Mouse (Mus musculus): ENCODE data around the gene Rnf222. TPM values are rescaled to one million over a fixed set of nuclear protein-coding genes. Genes with fewer than 3 reads are reported as not detected.

Gene Rnf222
- polyA plus RNA-seq, 1 experiment from 2014 or later = 0.13 TPM

DNA sequence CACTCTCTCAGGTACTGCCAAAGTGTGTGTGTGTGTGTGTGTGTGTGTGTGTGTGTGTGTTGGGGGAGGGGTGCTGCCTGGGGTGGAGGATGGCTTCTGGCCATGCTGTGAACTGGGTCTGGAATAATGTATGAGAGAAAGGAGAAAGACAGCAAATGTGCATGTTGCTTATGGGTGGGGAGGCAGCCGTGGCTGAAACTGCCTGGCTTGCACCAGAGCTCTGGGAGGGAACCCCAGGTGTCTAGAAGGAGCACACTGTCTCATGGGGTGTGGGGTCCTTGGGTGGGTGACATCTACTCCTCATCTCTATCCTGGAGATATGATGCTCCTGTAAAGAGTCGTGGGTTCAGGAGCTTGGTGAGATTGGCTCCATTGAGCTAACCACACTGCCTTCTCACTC, 300 bp downstream of the Rnf222 start:
- Histone ChIP-seq H3K4me2 (no peak overlapping the region), H3K36me3 (replicated peaks) (no peaks in the 10 kb centered on the region), H3K4me1 (replicated peaks) (peaks cover 41% of the 10 kb centered on the region), H3K4me3 (replicated peaks) (no peak overlapping the region), H3K27ac (replicated peaks) (no peak overlapping the region), H3K9me3 (replicated peaks) (no peaks in the 10 kb centered on the region), H3K9ac (no peak overlapping the region), H3K27me3 (no peaks in the 10 kb centered on the region)
- 62% methylated on average over 2 of the region's 2 CpGs for WGBS (ENCODE audit: insufficient replicate concordance)
- ATAC-seq (ENCODE audit: insufficient read depth) = no peak

DNA sequence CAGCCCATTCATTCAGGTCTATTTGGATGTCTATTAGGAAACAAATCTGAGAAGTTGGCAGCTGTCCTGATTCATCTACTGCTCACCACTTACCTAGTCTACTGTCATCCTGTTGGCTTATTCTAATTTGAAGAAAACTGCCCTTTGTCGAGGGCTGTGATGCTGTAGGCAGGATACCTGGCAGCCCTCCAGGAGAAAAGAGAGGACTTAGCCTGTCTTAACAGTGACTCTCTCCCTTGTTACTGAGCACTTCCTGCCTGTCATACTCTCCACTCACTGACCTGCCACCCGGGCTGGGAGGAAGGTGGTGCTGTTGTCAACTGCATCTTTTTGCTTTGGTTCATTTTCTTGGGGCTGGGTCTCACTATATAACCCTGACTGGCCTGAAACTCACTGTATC, 2.3 kb downstream of the Rnf222 start:
- Histone ChIP-seq H3K9me3 (replicated peaks) (no peaks in the 10 kb centered on the region), H3K4me1 (replicated peaks) (peaks cover 30% of the 10 kb centered on the region), H3K27ac (replicated peaks) (no peak overlapping the region), H3K36me3 (replicated peaks) (no peaks in the 10 kb centered on the region), H3K4me2 (no peak overlapping the region), H3K27me3 (no peaks in the 10 kb centered on the region), H3K4me3 (replicated peaks) (no peak overlapping the region), H3K9ac (no peak overlapping the region)
- WGBS (ENCODE audit: insufficient replicate concordance) = 21% methylated on average over 2 of the region's 2 CpGs
- ATAC-seq (ENCODE audit: insufficient read depth) = no peak

DNA sequence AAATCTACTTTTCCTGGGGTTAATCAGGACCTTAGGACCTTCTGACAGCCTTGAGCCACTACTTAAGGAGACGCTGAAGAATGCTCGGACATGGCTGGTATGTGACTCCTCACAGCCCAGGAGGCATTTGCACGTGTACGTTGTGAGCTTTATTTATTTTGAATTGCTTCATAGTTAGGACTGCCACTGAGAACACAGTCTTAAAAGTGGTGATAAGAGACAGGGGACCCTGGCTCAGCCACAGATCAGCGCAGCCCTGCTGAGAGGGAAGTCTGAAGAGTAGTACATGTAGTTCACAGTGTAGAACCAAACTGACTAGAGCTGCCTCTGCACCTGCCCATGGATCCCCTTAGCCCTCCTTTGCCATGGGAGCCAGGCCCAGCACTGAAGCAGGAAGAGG, 3.5 kb downstream of the Rnf222 start:
- H3K36me3 ChIP-seq (replicated peaks) = no peaks in the 10 kb centered on the region
- peaks cover 41% of the 10 kb centered on the region for H3K4me1 ChIP-seq (replicated peaks)
- no peak for ATAC-seq (ENCODE audit: insufficient read depth)
- H3K4me3 ChIP-seq (replicated peaks) = no peak overlapping the region
- no peak overlapping the region for H3K9ac ChIP-seq
- H3K4me2 ChIP-seq = no peak overlapping the region
- WGBS (ENCODE audit: insufficient replicate concordance) = 48% methylated on average over 5 of the region's 5 CpGs
- H3K27me3 ChIP-seq = no peaks in the 10 kb centered on the region
- H3K27ac ChIP-seq (replicated peaks) = no peak overlapping the region
- H3K9me3 ChIP-seq (replicated peaks) = no peaks in the 10 kb centered on the region

DNA sequence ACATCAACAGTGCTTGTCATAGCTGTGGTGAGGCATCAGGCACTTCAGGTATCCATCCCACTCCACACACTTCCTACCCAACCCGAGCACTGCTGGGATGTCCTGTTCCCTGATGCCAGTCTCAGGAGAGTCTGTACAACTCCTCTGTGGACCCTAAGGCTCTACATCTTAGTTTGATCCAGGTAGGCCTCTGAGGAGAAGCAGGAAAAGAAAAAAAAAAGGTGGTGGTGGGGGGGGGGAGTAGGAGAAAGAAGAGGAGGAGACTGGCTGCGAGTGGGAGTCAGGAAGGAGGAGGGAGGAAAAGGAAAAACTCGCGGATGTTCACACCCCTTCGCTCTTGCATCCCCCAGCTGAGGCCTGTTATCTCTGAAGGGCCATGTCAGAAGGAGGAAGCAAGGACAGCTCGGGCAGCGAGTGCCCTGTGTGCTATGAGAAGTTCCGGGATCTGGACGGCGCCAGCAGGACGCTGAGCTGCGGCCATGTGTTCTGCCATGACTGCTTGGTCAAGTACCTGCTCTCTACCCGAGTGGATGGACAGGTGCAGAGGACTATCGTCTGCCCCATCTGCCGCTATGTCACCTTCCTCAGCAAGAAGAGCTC, 4.0 kb downstream of the Rnf222 start:
- peak overlapping the region; percentile 11; the same call in 1 of the 2 replicates for H3K9ac ChIP-seq
- ATAC-seq (ENCODE audit: insufficient read depth) = no peak
- no peaks in the 10 kb centered on the region for H3K9me3 ChIP-seq (replicated peaks)
- no peak overlapping the region for H3K4me3 ChIP-seq (replicated peaks)
- peaks cover 47% of the 10 kb centered on the region for H3K4me1 ChIP-seq (replicated peaks)
- no peaks in the 10 kb centered on the region for H3K27me3 ChIP-seq
- H3K36me3 ChIP-seq (replicated peaks) = no peaks in the 10 kb centered on the region
- 37% methylated on average over 15 of the region's 15 CpGs for WGBS (ENCODE audit: insufficient replicate concordance)
- peak overlapping the region; percentile 36 for H3K4me2 ChIP-seq
- 0 out of 2 replicates have a peak overlapping the region, but pooled peaks have one; percentile 38 for H3K27ac ChIP-seq (replicated peaks)

DNA sequence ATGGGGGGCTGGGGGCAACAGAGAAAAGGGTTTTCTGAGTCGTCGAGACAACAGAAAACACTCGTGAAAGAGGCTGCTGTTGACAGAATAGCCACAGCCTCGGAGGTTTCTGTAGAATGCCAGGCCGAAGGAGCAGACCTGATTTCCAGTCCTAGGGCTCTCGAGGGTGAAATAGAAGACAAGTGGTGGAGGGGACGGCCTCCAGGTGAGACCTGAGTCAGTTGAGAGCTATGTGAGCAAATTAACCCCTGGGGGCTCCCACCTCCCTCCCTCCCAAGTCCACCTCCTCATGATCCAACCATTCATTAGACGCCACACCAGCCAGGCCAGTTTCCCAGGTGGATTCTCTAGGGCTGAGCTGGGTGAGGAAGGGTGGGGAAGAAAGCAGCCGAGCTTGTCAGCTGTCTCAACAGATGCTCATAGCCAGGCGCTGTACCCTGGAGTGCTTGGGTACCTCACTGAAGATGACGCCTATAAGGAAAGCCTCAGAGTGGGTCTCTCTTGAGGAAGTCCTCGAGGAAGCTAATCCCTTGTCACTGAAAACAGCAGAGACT, 5.6 kb downstream of the Rnf222 start:
- Histone ChIP-seq H3K27ac (replicated peaks) (no peak overlapping the region), H3K36me3 (replicated peaks) (no peaks in the 10 kb centered on the region), H3K27me3 (no peaks in the 10 kb centered on the region), H3K4me1 (replicated peaks) (peaks cover 57% of the 10 kb centered on the region), H3K9ac (no peak overlapping the region), H3K9me3 (replicated peaks) (no peaks in the 10 kb centered on the region), H3K4me2 (no peak overlapping the region), H3K4me3 (replicated peaks) (no peak overlapping the region)
- WGBS (ENCODE audit: insufficient replicate concordance) = 65% methylated on average over 12 of the region's 12 CpGs
- no peak for ATAC-seq (ENCODE audit: insufficient read depth)

DNA sequence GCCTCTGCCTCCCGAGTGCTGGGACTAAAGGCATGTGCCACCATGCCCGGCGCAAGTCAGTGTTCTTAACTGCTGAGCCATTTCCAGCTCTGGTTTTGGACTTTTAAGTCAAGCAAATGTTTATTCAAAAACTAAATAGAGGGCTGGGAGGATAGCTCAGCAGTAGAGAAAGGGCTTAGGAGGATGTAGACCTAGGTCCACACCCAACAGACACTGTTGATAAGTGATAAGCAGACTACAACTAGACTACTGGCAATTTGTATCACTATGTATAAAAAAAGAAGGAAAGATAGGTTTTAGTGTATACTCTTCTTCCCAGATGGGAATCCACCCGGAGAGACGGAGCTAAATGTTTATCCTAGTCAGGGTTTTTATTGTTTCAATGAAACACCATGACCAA, 7.9 kb downstream of the Rnf222 start:
- Histone ChIP-seq H3K4me2 (peak overlapping the region; percentile 35), H3K9me3 (replicated peaks) (no peaks in the 10 kb centered on the region), H3K4me3 (replicated peaks) (no peak overlapping the region), H3K9ac (no peak overlapping the region), H3K4me1 (replicated peaks) (peaks cover 76% of the 10 kb centered on the region), H3K27ac (replicated peaks) (peak overlapping the region; percentile 87), H3K27me3 (no peaks in the 10 kb centered on the region; the same call in 1 of the 2 replicates), H3K36me3 (replicated peaks) (no peaks in the 10 kb centered on the region)
- peak; percentile 72 for ATAC-seq (ENCODE audit: insufficient read depth)
- 37% methylated on average over 5 of the region's 5 CpGs for WGBS (ENCODE audit: insufficient replicate concordance)

DNA sequence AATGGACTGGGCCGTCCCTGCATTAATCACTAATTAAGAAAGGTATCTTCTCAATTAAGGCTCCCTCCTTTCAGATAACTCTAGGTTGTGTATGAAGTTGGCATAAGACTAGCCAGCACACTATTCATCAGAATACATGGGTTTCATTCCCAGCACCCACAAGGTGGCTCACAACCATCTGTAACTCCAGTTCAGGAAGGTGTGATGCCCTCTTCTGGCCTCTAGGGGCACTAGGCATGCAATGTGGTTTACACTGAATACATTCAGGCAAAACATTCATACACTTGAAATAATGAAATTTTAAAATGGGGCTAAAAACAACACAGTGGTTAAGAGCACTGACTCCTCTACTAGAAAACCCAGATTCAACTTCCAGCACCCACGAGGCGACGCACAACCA, 8.8 kb downstream of the Rnf222 start:
- WGBS (ENCODE audit: insufficient replicate concordance) = 54% methylated on average over 4 of the region's 4 CpGs
- H3K9me3 ChIP-seq (replicated peaks) = no peaks in the 10 kb centered on the region
- H3K4me2 ChIP-seq = no peak overlapping the region
- H3K36me3 ChIP-seq (replicated peaks) = no peaks in the 10 kb centered on the region
- H3K9ac ChIP-seq = no peak overlapping the region
- ATAC-seq (ENCODE audit: insufficient read depth) = no peak
- H3K27me3 ChIP-seq = no peaks in the 10 kb centered on the region; the same call in 1 of the 2 replicates
- H3K27ac ChIP-seq (replicated peaks) = peak overlapping the region; percentile 87
- H3K4me3 ChIP-seq (replicated peaks) = no peak overlapping the region
- H3K4me1 ChIP-seq (replicated peaks) = peaks cover 70% of the 10 kb centered on the region

DNA sequence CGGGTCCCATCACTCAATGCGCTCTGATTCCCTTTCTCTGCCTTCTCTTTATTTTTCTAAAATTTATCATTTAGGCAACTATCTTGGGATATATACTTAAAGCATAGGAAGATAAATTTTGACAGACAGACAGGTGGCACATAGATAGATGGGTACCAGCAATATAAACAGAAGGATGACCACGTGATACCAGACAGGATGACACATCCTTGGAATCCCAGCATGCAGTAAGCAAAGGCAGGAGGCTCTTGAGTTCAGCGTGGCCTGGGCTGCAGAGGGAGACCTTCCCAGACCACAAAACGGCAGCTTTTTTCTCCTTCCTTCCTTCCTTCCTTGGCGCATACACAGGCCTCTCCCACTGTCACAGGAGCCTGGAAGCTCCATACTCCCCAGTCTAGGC, 9.5 kb downstream of the Rnf222 start:
- ATAC-seq (ENCODE audit: insufficient read depth) = no peak
- no peaks in the 10 kb centered on the region; the same call in 1 of the 2 replicates for H3K27me3 ChIP-seq
- 48% methylated on average over 6 of the region's 6 CpGs for WGBS (ENCODE audit: insufficient replicate concordance)
- H3K4me3 ChIP-seq (replicated peaks) = no peak overlapping the region
- peaks cover 69% of the 10 kb centered on the region for H3K4me1 ChIP-seq (replicated peaks)
- no peak overlapping the region for H3K4me2 ChIP-seq
- no peaks in the 10 kb centered on the region for H3K9me3 ChIP-seq (replicated peaks)
- no peak overlapping the region for H3K9ac ChIP-seq
- H3K27ac ChIP-seq (replicated peaks) = peak overlapping the region; percentile 69
- H3K36me3 ChIP-seq (replicated peaks) = peaks cover 5% of the 10 kb centered on the region

DNA sequence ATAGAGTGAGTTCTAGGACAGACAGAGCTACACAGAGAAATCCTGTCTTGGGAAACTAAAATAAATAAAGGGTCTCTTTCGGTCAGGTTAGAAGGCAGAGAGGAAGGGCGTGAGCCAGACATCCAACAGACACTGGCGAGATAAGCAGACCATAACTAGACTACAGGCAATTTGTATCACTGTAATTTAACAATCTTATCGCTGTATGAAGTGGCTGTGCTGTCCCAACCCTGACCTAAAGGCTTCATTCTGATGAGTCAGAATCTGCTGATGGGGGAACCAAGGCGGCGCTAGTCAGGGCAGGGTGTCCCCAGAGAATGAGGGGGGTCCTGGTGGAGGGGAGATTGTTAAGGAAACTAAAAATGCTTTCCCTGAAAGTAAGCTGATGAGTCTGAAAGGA, 10.4 kb downstream of the Rnf222 start:
- no peak overlapping the region for H3K9ac ChIP-seq
- H3K27ac ChIP-seq (replicated peaks) = peak overlapping the region; percentile 69
- H3K36me3 ChIP-seq (replicated peaks) = peaks cover 14% of the 10 kb centered on the region
- no peaks in the 10 kb centered on the region for H3K9me3 ChIP-seq (replicated peaks)
- H3K27me3 ChIP-seq = no peaks in the 10 kb centered on the region; the same call in 1 of the 2 replicates
- no peak overlapping the region for H3K4me3 ChIP-seq (replicated peaks)
- WGBS (ENCODE audit: insufficient replicate concordance) = 19% methylated on average over 6 of the region's 6 CpGs
- peak overlapping the region; percentile 21 for H3K4me2 ChIP-seq
- ATAC-seq (ENCODE audit: insufficient read depth) = peak; percentile 23
- H3K4me1 ChIP-seq (replicated peaks) = peaks cover 69% of the 10 kb centered on the region

DNA sequence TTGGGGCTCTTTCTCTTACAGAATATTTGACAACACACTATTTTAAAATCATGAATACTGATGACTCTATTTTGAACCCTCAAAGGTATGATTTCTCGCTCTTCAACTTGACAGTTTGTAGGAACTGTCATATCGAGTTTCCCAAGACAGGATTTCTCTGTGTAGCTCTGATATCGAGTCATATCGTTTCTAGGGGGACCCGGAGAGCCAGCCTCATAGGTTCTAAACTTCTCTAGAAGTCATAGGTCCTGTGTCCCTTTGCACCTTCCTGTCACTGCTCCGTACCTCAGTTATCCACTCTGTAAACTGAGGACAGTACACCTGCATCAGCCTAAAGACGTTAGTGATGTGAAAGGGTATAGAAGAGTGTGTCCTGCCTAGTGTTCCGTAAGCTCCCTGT, 11.5 kb downstream of the Rnf222 start:
- Histone ChIP-seq H3K4me2 (no peak overlapping the region; the same call in 1 of the 2 replicates), H3K27me3 (no peaks in the 10 kb centered on the region; the same call in 1 of the 2 replicates), H3K4me1 (replicated peaks) (peaks cover 72% of the 10 kb centered on the region), H3K36me3 (replicated peaks) (peaks cover 24% of the 10 kb centered on the region), H3K27ac (replicated peaks) (0 out of 2 replicates have a peak overlapping the region, but pooled peaks have one; percentile 69), H3K9ac (no peak overlapping the region), H3K4me3 (replicated peaks) (no peak overlapping the region), H3K9me3 (replicated peaks) (no peaks in the 10 kb centered on the region)
- 60% methylated on average over 8 of the region's 8 CpGs for WGBS (ENCODE audit: insufficient replicate concordance)
- no peak for ATAC-seq (ENCODE audit: insufficient read depth)

DNA sequence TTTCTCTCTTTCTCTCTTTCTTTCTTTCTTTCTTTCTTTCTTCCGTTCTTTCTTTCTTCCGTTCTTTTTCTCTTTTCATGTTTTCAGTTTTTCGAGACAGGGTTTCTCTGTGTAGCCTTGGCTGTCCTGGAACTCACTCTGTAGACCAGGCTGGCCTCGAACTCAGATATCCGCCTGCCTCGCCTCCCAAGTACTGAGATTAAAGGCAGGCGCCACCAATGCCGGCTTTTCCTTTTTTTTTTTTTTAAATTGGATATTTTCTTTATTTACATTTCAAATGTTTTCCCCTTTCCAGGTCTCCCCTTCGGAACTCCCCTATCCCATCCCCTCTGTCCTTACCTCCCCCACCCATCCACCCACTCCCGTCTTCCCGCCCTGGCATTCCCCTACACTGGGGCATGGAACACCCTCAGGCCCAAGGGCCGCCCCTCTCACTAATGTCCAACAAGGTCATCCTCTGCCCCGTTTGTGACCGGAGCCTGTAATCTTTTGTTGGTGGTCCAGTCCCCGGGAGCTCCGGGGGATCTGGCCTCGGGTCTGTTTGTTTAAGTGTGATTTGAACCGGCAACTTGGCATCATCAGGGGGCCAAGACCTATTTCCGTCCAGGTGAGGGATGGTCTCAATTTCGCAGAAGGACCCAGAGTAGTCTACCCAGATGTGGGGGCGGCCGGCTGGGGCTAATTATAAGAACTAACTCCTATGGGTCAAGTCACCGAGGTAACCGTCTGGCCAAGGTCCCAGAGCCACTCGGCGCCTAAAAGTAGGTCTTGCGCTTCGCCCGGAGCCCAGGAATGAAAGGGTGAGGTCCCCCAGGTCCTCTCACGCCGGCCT, 12.4 kb downstream of the Rnf222 start:
- H3K9ac ChIP-seq = peak overlapping the region; percentile 51
- H3K4me2 ChIP-seq = peak overlapping the region; percentile 79
- H3K9me3 ChIP-seq (replicated peaks) = no peaks in the 10 kb centered on the region
- H3K4me3 ChIP-seq (replicated peaks) = peak overlapping the region; percentile 91
- peak overlapping the region; percentile 25; the same call in 1 of the 2 replicates for H3K27ac ChIP-seq (replicated peaks)
- peaks cover 67% of the 10 kb centered on the region for H3K4me1 ChIP-seq (replicated peaks)
- ATAC-seq (ENCODE audit: insufficient read depth) = no peak; the same call in 1 of the 2 replicates
- H3K27me3 ChIP-seq = no peaks in the 10 kb centered on the region; the same call in 1 of the 2 replicates
- WGBS (ENCODE audit: insufficient replicate concordance) = 32% methylated on average over 31 of the region's 31 CpGs
- peaks cover 34% of the 10 kb centered on the region for H3K36me3 ChIP-seq (replicated peaks)

Measured in liver, embryonic 15.5 days (tissue).